Mouse (Mus musculus) embryonic stem cell, embryonic (primary cell): ENCODE results near the gene Prcc.

ENCODE experiments used
- CTCF ChIA-PET, 4 experiments: fragments of 300-600 bp in 2 of 4; fragments of 350-600 bp in 2 of 4; sonication (Branson Sonifier 250); formaldehyde crosslinking; loops; one replicate each; lab custom pipeline; 2022; ENCODE audit warnings: inconsistent platforms in 2 of 4; lab: Charles Lee
- POLR2A ChIA-PET, 4 experiments: fragments of 300-600 bp in 2 of 4; fragments of 350-600 bp in 2 of 4; sonication (Branson Sonifier 250); formaldehyde crosslinking; loops; one replicate each; lab custom pipeline; 2022; ENCODE audit warnings: antibody characterized with exemption in 4 of 4, inconsistent platforms in 1 of 4; lab: Charles Lee

Gene Prcc

DNA sequence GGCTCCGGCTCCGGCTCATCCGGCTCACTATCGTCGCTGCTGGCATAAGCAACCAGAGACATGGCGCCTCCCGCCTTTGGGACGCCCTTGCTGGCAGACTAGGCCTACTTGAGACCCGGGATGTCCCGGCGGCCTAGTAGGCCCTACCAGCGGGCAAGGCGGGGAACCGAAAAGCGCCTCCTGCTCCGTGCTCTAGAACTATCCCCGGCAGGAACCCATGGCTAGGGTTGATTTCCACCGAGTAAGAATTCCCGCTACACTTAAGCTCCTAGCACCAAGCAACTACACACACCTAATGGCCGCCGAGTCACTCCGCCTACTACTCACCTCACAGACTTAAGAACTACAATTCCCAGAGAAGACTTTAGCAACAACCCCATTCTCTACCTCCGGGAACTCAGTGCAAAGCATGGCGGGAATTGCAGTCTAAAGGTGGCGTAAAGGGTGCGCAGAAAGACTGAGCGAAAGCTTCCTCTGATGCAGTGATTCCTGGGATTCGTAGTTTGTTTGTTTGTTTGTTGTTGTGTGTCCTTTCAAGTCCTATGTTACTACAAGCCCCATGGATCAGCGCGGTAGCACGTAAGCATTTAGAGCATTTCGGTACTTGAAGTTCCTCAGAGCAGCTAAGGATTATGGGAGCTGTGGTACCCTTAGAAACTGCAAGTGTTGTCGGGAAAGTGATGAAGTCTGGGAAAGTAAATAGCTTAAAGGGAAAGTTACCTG lies at the start of gene Prcc:
Gene Prcc (minus strand): TSS at position 328 of the 723 bp plus-strand sequence.
- CTCF ChIA-PET, result interaction anchor here (0.6 to 2.3 kb wide), 28 partner anchors 9 to 1180 kb away, joined by 3 to 25 read pairs (median 4); partner anchors contain the start of genes Hdgf (in 1 of the 4), Isg20l2 (in 1 of the 4), Lrrc71 (in 1 of the 4) and Nes (in 1 of the 4)
- POLR2A ChIA-PET, result interaction anchor here (0.6 to 14.6 kb wide), 102 partner anchors 8 to 1207 kb away, joined by 3 to 231 read pairs (median 5); partner anchors contain the start of genes Hdgf (in 4 of the 4), Isg20l2 (in 3 of the 4), Mrpl24 (in 3 of the 4) and Nes (in 3 of the 4)

DNA sequence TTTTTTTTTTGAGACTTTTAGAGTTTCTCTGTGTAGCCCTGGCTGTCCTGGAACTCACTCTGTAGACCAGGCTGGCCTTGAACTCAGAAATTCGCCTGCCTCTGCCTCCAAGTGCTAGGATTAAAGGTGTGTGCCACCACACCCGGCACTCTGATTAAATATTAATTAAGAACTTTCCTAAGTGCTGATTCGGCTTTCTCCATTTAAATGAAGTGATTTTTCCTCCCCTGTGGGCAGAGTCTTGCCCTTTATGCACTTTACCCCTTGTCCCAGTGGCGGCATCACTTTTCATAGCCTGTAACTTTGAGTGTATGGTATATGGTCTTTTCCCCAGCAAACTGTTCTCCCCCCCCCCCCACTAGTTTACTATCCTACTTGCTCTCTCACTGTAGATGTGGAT lies 49.8 kb upstream of the Prcc start:
- ChIA-PET POLR2A (interaction anchor here in 2 of 4 experiments (0.7 to 6.7 kb wide), 21 partner anchors 10 to 342 kb away, joined by 3 to 68 read pairs (median 6); partner anchors contain the start of genes Nes (in 2 of the 2), Prcc (in 2 of the 2) and Crabp2 (in 1 of the 2)), CTCF (interaction anchor here (0.6 to 2.5 kb wide), 19 partner anchors 17 to 171 kb away, joined by 3 to 64 read pairs (median 9); partner anchors contain the start of gene Nes (in 2 of the 4))

GRCm38 (mm10) chr3:87934501-87934900 lies 49.1 kb upstream of the Prcc start:
- CTCF ChIA-PET, result interaction anchor here in 3 of 4 experiments (0.8 to 2.0 kb wide), 11 partner anchors 18 to 185 kb away, joined by 3 to 14 read pairs (median 5); no protein-coding TSS in a partner anchor
- POLR2A ChIA-PET, result interaction anchor here in 3 of 4 experiments (0.7 to 1.8 kb wide), 15 partner anchors 10 to 342 kb away, joined by 3 to 8 read pairs (median 3); partner anchors contain the start of gene Nes (in 2 of the 3)

DNA sequence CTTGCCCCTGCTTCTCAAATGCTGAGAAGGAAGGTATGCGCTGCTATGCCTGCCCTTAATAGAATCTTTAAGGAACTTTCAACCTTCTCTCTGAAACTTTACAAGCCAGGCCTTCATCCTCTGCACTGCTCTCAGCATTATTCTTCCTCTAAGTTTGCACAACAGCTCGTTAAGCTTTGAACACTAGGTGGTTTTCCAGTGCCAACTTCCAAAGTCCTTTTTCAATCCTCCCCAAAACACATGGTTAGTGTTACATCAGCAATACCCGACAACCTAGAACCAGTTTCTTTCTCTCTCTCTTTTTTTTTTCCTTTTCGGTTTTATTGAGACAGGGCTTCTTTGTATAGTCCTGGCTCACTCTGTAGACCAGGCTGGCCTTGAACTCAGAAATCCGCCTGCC lies 48.6 kb upstream of the Prcc start:
- CTCF ChIA-PET, result interaction anchor here in 3 of 4 experiments (0.6 to 2.0 kb wide), 11 partner anchors 18 to 185 kb away, joined by 3 to 14 read pairs (median 4); no protein-coding TSS in a partner anchor

GRCm38 (mm10) chr3:87930078-87930795 lies 44.8 kb upstream of the Prcc start, which contains the start of the genes Isg20l2 and Rrnad1:
Gene Isg20l2, plus strand, starts transcription at chr3:87930314.
Gene Rrnad1, minus strand, starts transcription at chr3:87930717.
- CTCF ChIA-PET, result interaction anchor here in 3 of 4 experiments (0.6 to 1.5 kb wide), 11 partner anchors 10 to 351 kb away, joined by 3 to 9 read pairs (median 3); partner anchors contain the start of genes Ntrk1 (in 1 of the 3) and Prcc (in 1 of the 3)
- POLR2A ChIA-PET, result interaction anchor here in 3 of 4 experiments (0.5 to 5.3 kb wide), 34 partner anchors 8 to 646 kb away, joined by 3 to 51 read pairs (median 4); partner anchors contain the start of genes Prcc (in 3 of the 3), Crabp2 (in 2 of the 3), Hdgf (in 2 of the 3) and Mrpl24 (in 2 of the 3)

More for the DNA sequence above, 48.6 kb upstream of the Prcc start:
- POLR2A ChIA-PET, result interaction anchor here in 3 of 4 experiments (0.7 to 1.8 kb wide), 14 partner anchors 9 to 343 kb away, joined by 3 to 8 read pairs (median 3); partner anchors contain the start of gene Nes (in 1 of the 3)

DNA sequence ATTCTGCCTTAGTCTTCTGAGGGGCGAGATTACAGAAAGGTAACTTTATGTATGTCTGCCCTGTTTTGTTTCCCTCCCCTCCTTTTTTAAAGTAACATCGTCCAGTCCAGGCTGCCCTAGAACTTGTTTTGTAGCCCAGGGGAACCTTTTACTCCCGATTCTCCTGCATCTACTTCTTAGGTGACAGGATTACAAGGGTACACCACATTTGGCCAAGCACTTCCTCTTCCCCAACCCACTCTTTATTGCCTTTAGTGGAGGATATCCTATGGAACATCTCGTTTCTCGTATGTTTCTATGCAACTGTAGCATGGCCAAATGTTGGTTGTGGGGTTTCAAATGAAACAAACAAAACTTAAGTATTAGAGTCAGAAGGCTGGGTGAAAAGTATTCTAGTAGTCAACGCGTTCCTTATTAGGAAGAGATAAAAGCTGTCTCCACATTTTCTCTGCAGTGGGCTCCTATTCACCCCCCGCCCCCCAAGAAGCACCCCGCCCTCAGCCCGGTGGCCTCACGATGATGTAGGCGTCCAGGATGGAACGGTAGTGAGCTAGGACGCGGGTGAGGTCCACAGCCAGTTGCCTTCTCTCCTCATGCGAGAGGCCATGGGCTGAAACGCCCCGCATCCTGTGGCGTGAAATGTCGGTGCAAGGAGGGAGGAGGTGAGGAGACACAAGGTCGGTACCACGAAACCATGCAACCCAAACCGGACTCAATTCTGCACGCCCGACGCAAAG lies 44.1 kb upstream of the Prcc start:
- POLR2A ChIA-PET, result interaction anchor here in 3 of 4 experiments (0.6 to 5.3 kb wide), 33 partner anchors 9 to 406 kb away, joined by 3 to 51 read pairs (median 4); partner anchors contain the start of genes Prcc (in 3 of the 3), Hdgf (in 2 of the 3), Mrpl24 (in 2 of the 3) and Nes (in 2 of the 3)
- CTCF ChIA-PET, result interaction anchor here in 3 of 4 experiments (0.7 to 1.5 kb wide), 10 partner anchors 9 to 352 kb away, joined by 3 to 9 read pairs (median 4); partner anchors contain the start of genes Ntrk1 (in 1 of the 3) and Prcc (in 1 of the 3)

GRCm38 (mm10) chr3:87927452-87927851 lies 42.0 kb upstream of the Prcc start:
- ChIA-PET CTCF (interaction anchor here in 2 of 4 experiments (0.9 to 1.6 kb wide), 4 partner anchors 33 to 47 kb away, joined by 3 to 5 read pairs (median 3); no protein-coding TSS in a partner anchor), POLR2A (interaction anchor here in 3 of 4 experiments (0.6 to 5.3 kb wide), 17 partner anchors 9 to 131 kb away, joined by 3 to 51 read pairs (median 3); partner anchors contain the start of genes Hdgf (in 2 of the 3), Mrpl24 (in 2 of the 3), Prcc (in 2 of the 3) and Sh2d2a (in 1 of the 3))

DNA sequence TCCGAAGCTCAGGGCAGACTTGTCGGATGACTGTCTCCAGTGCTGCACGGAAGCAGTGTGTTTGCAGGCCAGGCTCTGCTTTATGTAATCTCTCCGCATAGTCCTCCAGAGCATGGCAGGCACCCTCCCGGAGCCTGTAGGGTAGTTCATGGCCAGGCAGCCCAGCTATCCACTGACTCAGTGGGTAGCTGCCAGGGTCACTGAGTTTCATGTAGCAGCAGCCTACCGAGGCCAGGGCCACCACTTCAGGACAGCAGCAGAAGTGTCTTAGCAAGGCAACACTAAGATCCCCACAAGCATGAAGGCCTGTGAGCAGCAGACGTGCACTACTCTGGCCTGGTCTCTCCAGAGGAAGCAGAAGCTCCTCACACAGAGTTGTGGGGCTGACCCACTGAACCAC lies 39.6 kb upstream of the Prcc start:
- ChIA-PET POLR2A (interaction anchor here (0.6 to 3.8 kb wide), 29 partner anchors 8 to 422 kb away, joined by 3 to 18 read pairs (median 4); partner anchors contain the start of genes Hdgf (in 2 of the 4), Prcc (in 2 of the 4), Bcan (in 1 of the 4) and Cct3 (in 1 of the 4)), CTCF (interaction anchor here in 2 of 4 experiments (0.7 to 1.7 kb wide), 3 partner anchors 11 to 46 kb away, joined by 3 to 6 read pairs (median 6); partner anchors contain the start of genes Nes (in 1 of the 2) and Prcc (in 1 of the 2))

DNA sequence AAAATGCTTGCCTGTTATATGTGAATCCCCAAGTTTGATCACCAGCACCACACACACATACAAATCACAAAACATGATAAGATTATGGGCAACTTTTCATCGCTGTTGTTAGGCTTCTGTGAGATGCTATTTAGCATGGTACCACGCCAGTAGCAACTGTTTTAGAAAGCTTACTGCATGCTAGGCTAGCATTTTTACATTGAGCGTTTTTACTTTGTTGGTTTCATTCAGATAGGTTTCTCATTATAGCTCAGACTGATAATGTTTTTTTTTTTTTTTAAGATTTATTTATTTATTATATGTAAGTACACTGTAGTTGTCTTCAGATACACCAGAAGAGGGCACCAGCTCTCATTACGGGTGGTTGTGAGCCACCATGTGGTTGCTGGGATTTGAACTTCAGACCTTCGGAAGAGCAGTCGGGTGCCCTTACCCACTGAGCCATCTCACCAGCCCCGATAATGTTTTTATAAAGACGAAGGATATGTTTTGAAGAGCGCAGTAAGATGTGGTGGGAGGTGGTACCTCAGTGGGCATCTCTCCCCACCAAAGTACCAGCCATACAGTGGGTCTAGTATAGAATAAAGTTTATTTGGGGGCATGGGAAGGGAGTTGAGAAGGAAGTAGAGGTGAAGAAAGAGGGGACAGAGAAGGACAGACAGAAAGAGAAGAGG lies 35.0 kb upstream of the Prcc start:
- POLR2A ChIA-PET, result interaction anchor here in 3 of 4 experiments (0.6 to 8.2 kb wide), 26 partner anchors 8 to 783 kb away, joined by 3 to 125 read pairs (median 6); partner anchors contain the start of genes Prcc (in 3 of the 3), Hdgf (in 2 of the 3), Isg20l2 (in 2 of the 3) and Rrnad1 (in 2 of the 3)
- CTCF ChIA-PET, result interaction anchor here in 3 of 4 experiments (0.7 to 1.4 kb wide), 8 partner anchors 9 to 440 kb away, joined by 3 to 9 read pairs (median 3); partner anchors contain the start of genes Isg20l2 (in 1 of the 3), Prcc (in 1 of the 3) and Rrnad1 (in 1 of the 3)

GRCm38 (mm10) chr3:87919336-87920108 lies 34.1 kb upstream of the Prcc start, which contains the start of gene Mrpl24:
Gene Mrpl24, plus strand, starts transcription at chr3:87919506.
- ChIA-PET POLR2A (interaction anchor here in 3 of 4 experiments (0.6 to 8.2 kb wide), 28 partner anchors 8 to 782 kb away, joined by 3 to 125 read pairs (median 4); partner anchors contain the start of genes Prcc (in 3 of the 3), Hdgf (in 2 of the 3), Isg20l2 (in 2 of the 3) and Rrnad1 (in 2 of the 3)), CTCF (interaction anchor here in 3 of 4 experiments (0.6 to 1.4 kb wide), 6 partner anchors 10 to 102 kb away, joined by 3 to 9 read pairs (median 4); partner anchors contain the start of genes Isg20l2 (in 1 of the 3), Prcc (in 1 of the 3) and Rrnad1 (in 1 of the 3))

GRCm38 (mm10) chr3:87918551-87918950 lies 33.1 kb upstream of the Prcc start:
- ChIA-PET CTCF (interaction anchor here in 3 of 4 experiments (0.6 to 1.2 kb wide), 5 partner anchors 33 to 153 kb away, joined by 3 to 5 read pairs (median 4); partner anchors contain the start of gene Prcc (in 1 of the 3)), POLR2A (interaction anchor here (0.6 to 8.2 kb wide), 28 partner anchors 8 to 379 kb away, joined by 3 to 125 read pairs (median 4); partner anchors contain the start of genes Hdgf (in 3 of the 4), Prcc (in 3 of the 4), Isg20l2 (in 2 of the 4) and Rrnad1 (in 2 of the 4))

GRCm38 (mm10) chr3:87916990-87917389 lies 31.6 kb upstream of the Prcc start:
- CTCF ChIA-PET, result interaction anchor here in 2 of 4 experiments (0.7 to 1.1 kb wide), 2 partner anchors 11 to 30 kb away, joined by 3 to 4 read pairs; partner anchors contain the start of gene Hdgf (in 1 of the 2)
- POLR2A ChIA-PET, result interaction anchor here in 3 of 4 experiments (0.8 to 8.2 kb wide), 11 partner anchors 8 to 43 kb away, joined by 3 to 125 read pairs (median 9); partner anchors contain the start of genes Hdgf (in 2 of the 3), Prcc (in 2 of the 3), Crabp2 (in 1 of the 3) and Isg20l2 (in 1 of the 3)

GRCm38 (mm10) chr3:87913891-87914290 lies 28.5 kb upstream of the Prcc start:
- CTCF ChIA-PET, result no interaction called here
- POLR2A ChIA-PET, result interaction anchor here in 3 of 4 experiments (0.5 to 8.0 kb wide), 9 partner anchors 6 to 102 kb away, joined by 3 to 125 read pairs (median 3); partner anchors contain the start of genes Hdgf (in 1 of the 3) and Prcc (in 1 of the 3)
